Mouse (Mus musculus) layer of hippocampus, postnatal 14 days (tissue): ENCODE measurements around the gene Zfp273. TPM values are rescaled to one million over a fixed set of nuclear protein-coding genes. Genes with fewer than 3 reads are reported as not detected.
"Not testable (repeated sequence)": the region's sequence is repeated elsewhere in the genome, so short reads cannot be mapped to it uniquely, and the experiment has no call there.

Experiments
- DNase-seq, 2 experiments: peaks; one replicate each; pipeline ENCODE4 v3.0.0; 2021 to 2022; ENCODE audit warnings: low spot score in 2 of 2, mixed read lengths in 1 of 2
- total RNA-seq, 2 experiments: library from RNA; stranded (reverse); gene quantifications; 2 replicates each; pipeline ENCODE4 v1.2.3; 2021

Gene Zfp273
- total RNA-seq, 2 experiments from 2014 or later, result 7.1 to 7.6 TPM

- DNase-seq, result no peak
Observed at GRCm38 (mm10) chr13:67864764-67865350, 51.3 kb downstream of the Zfp273 start.

DNA sequence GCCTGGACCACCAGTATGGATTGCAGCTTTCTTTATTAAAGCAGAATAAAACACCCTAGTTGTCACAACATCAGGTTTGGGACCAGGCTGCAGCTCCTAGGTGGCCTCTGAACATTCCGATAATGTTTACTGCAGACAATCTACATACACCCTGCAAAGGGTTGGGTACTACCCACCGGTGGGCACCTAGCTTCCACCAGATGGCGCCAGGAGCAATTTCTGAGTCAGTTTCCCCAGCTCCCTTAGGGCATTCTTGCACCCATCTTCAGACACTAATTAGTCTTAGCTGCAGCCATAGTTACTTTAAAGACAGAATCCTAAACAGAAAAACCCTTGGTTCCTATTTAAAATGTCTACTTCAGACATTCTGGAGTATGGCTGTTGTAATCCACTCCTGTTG is 54.4 kb downstream of the Zfp273 start:
- no peak for DNase-seq

- not testable (repeated sequence) for DNase-seq
Observed at GRCm38 (mm10) chr13:67876049-67876698, 62.6 kb downstream of the Zfp273 start.

Other genes with a start within 250 kb of the Zfp273 start
- gene Zfp729b, start 204.0 kb upstream of the Zfp273 start, total RNA-seq, result 1 to 10 TPM; 7.7 to 8.8 TPM
- gene Gm49345, start 176.0 kb upstream of the Zfp273 start, total RNA-seq, result 1 to 10 TPM; 1.3 to 1.5 TPM
- gene Zfp729a, start 175.9 kb upstream of the Zfp273 start, total RNA-seq, result 10 to 100 TPM in 1 of 2 experiments, 1 to 10 TPM in 1; 9.8 to 10.4 TPM
- 10 to 100 TPM; 23.7 to 24.0 TPM for gene Zfp738, start 126.7 kb upstream of the Zfp273 start, total RNA-seq
- 10 to 100 TPM; 13.5 to 15.1 TPM for gene Zfp65, start 84.6 kb upstream of the Zfp273 start, total RNA-seq
- 1 to 10 TPM; 5.7 to 6.9 TPM for gene Zfp85, start 58.5 kb upstream of the Zfp273 start, total RNA-seq
- 1 to 10 TPM; 2.8 to 4.8 TPM for gene Zfp493, start 34.0 kb upstream of the Zfp273 start, total RNA-seq
- 1 to 10 TPM; 6.0 to 6.5 TPM for gene Gm10037, start 17.4 kb downstream of the Zfp273 start, total RNA-seq
- not detected for gene BC048507, start 49.6 kb downstream of the Zfp273 start, total RNA-seq